In the genomic region with DNA sequence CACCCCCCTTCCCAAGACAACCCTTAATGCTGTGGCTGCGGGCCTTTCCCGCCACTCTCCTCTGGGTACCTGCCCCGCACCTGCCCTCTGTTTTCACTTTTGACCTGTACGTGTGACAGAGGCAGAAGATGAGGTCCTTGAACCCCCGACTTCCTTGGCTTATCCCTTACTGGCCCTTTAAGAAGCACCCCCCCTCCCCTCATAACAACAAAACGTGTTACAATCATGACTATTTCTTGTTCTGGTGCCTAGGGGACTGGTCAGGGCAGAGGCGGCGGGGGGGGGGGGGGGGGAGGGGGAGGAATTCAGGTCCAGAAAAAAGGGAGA, we compare ENCODE assay signal across 8 mouse cellular contexts. TPM values are rescaled to one million over a fixed set of nuclear protein-coding genes. Genes with fewer than 3 reads are reported as not detected.
DNase-seq lines count a peak whose midpoint lies in the region; ATAC-seq and TF ChIP-seq lines count a peak whose summit lies in the region.

No protein-coding gene starts in this region.

- no peak for DNase-seq in lung, adult 18-20 months
- DNase-seq in cerebellum, adult 8-10 months: no peak
- no peak for DNase-seq in frontal cortex, adult 2 months (ENCODE audit: extremely low spot score in 1 of 2, low spot score in 1 of 2)
- DNase-seq in adrenal gland, adult 2 months: no peak

- ATAC-seq in lung, embryonic 16.5 days (ENCODE audit: low read depth): no peak
- no peak for ATAC-seq in embryonic facial prominence, embryonic 13.5 days (ENCODE audit: insufficient number of reproducible peaks, insufficient read depth, low FRiP score, low TSS enrichment, low read depth)
- no peak for ATAC-seq in intestine, postnatal 0 days
- no peak for ATAC-seq in neural tube, embryonic 15.5 days (ENCODE audit: low FRiP score)

- TF ChIP-seq CTCF in intestine, postnatal 0 days (IDR thresholded peaks at IDR 0.05; ENCODE audit: low read depth): no peak

- peak overlapping the region; percentile 87 for H3K9ac ChIP-seq in lung, embryonic 16.5 days (ENCODE audit: low read length)
- peak overlapping the region; percentile 85 for H3K9ac ChIP-seq in embryonic facial prominence, embryonic 13.5 days
- peak overlapping the region; percentile 78; the same call in 1 of the 2 replicates for H3K9ac ChIP-seq in intestine, postnatal 0 days (ENCODE audit: low read depth, low read length)
- peak overlapping the region; percentile 73 for H3K9ac ChIP-seq in neural tube, embryonic 15.5 days (replicated peaks)

- H3K27me3 ChIP-seq in lung, embryonic 16.5 days (ENCODE audit: control insufficient read depth, insufficient read depth, low read depth, low read length): peaks cover 7% of the 10 kb centered on the region
- H3K27me3 ChIP-seq in embryonic facial prominence, embryonic 13.5 days: peaks cover 21% of the 10 kb centered on the region
- no peaks in the 10 kb centered on the region for H3K27me3 ChIP-seq in intestine, postnatal 0 days (replicated peaks; ENCODE audit: control insufficient read depth, insufficient read depth, low read length)
- peaks cover 19% of the 10 kb centered on the region for H3K27me3 ChIP-seq in neural tube, embryonic 15.5 days (replicated peaks)

- WGBS in lung, embryonic 16.5 days: under 1% methylated on average over 6 of the region's 8 CpGs
- 0% methylated on average over 6 of the region's 8 CpGs for WGBS in embryonic facial prominence, embryonic 13.5 days
- WGBS in intestine, postnatal 0 days: 5% methylated on average over 6 of the region's 8 CpGs
- 0% methylated on average over 7 of the region's 8 CpGs for WGBS in neural tube, embryonic 15.5 days

- peak overlapping the region; percentile 98 for H3K27ac ChIP-seq in lung, embryonic 16.5 days (ENCODE audit: low read length)
- H3K27ac ChIP-seq in embryonic facial prominence, embryonic 13.5 days: peak overlapping the region; percentile 88
- no peak overlapping the region for H3K27ac ChIP-seq in intestine, postnatal 0 days (ENCODE audit: low read depth, low read length)
- H3K27ac ChIP-seq in neural tube, embryonic 15.5 days (replicated peaks): peak overlapping the region; percentile 82; the same call in 1 of the 2 replicates

- H3K36me3 ChIP-seq in lung, embryonic 16.5 days (ENCODE audit: control insufficient read depth, insufficient read depth, low read length): peaks cover 26% of the 10 kb centered on the region
- peaks cover 40% of the 10 kb centered on the region for H3K36me3 ChIP-seq in embryonic facial prominence, embryonic 13.5 days
- peaks cover 29% of the 10 kb centered on the region for H3K36me3 ChIP-seq in intestine, postnatal 0 days (ENCODE audit: control insufficient read depth, insufficient read depth)
- H3K36me3 ChIP-seq in neural tube, embryonic 15.5 days: peaks cover 25% of the 10 kb centered on the region

- H3K4me2 ChIP-seq in lung, embryonic 16.5 days (ENCODE audit: low read depth, low read length): peak overlapping the region; percentile 74
- peak overlapping the region; percentile 78 for H3K4me2 ChIP-seq in embryonic facial prominence, embryonic 13.5 days
- H3K4me2 ChIP-seq in intestine, postnatal 0 days (replicated peaks; ENCODE audit: low read depth): peak overlapping the region; percentile 96
- peak overlapping the region; percentile 88 for H3K4me2 ChIP-seq in neural tube, embryonic 15.5 days

- H3K4me3 ChIP-seq in lung, embryonic 16.5 days (ENCODE audit: low read length): peak overlapping the region; percentile 87
- peak overlapping the region; percentile 85 for H3K4me3 ChIP-seq in embryonic facial prominence, embryonic 13.5 days
- peak overlapping the region; percentile 92 for H3K4me3 ChIP-seq in intestine, postnatal 0 days (ENCODE audit: low read depth, low read length)
- peak overlapping the region; percentile 82 for H3K4me3 ChIP-seq in neural tube, embryonic 15.5 days (replicated peaks)

- H3K4me1 ChIP-seq in lung, embryonic 16.5 days (replicated peaks; ENCODE audit: control insufficient read depth, insufficient read depth, low read length): peaks cover 40% of the 10 kb centered on the region
- peaks cover 52% of the 10 kb centered on the region for H3K4me1 ChIP-seq in embryonic facial prominence, embryonic 13.5 days
- peaks cover 4% of the 10 kb centered on the region for H3K4me1 ChIP-seq in intestine, postnatal 0 days (replicated peaks; ENCODE audit: control insufficient read depth, insufficient read depth, low read length)
- peaks cover 52% of the 10 kb centered on the region for H3K4me1 ChIP-seq in neural tube, embryonic 15.5 days

- H3K9me3 ChIP-seq in lung, embryonic 16.5 days (ENCODE audit: control insufficient read depth, low read length): no peaks in the 10 kb centered on the region
- H3K9me3 ChIP-seq in embryonic facial prominence, embryonic 13.5 days: no peaks in the 10 kb centered on the region
- H3K9me3 ChIP-seq in intestine, postnatal 0 days (ENCODE audit: control insufficient read depth): no peaks in the 10 kb centered on the region
- H3K9me3 ChIP-seq in neural tube, embryonic 15.5 days (replicated peaks): no peaks in the 10 kb centered on the region

RNA-seq across cellular contexts. Expression of a gene that starts 1.1 kb away (rescaled TPM):
- 3.4 and 4.0 TPM in 2 replicates for polyA plus RNA-seq in lung, embryonic 16.5 days (2015; fragmentation: Nextera tagmentation; extraction: Ambion mirVana)
- polyA plus RNA-seq in embryonic facial prominence, embryonic 13.5 days (2015; fragmentation: Nextera tagmentation; extraction: Ambion mirVana): 3.1 and 3.3 TPM in 2 replicates
- polyA plus RNA-seq in intestine, postnatal 0 days (2015; fragmentation: Nextera tagmentation; extraction: Ambion mirVana): 1.4 and 1.6 TPM in 2 replicates
- polyA plus RNA-seq in neural tube, embryonic 15.5 days (2015; fragmentation: Nextera tagmentation; extraction: Ambion mirVana): 2.3 and 3.1 TPM in 2 replicates
- polyA plus RNA-seq in frontal cortex, adult 2 months (2012; rRNA removed): 74.9 and 84.0 TPM in 2 replicates
- total RNA-seq in adrenal gland, adult 2 months (2021): 10 to 100 TPM; 30.6 to 51.2 TPM
- 73.0 and 85.8 TPM in 2 replicates for polyA plus RNA-seq in adrenal gland, adult 2 months (2012; rRNA removed)

RNA-seq across cellular contexts. Expression of a gene that starts 21.3 kb away (rescaled TPM):
- 57.5 and 66.6 TPM in 2 replicates for polyA plus RNA-seq in lung, embryonic 16.5 days (2015; fragmentation: Nextera tagmentation; extraction: Ambion mirVana)
- 12.5 and 13.4 TPM in 2 replicates for polyA plus RNA-seq in embryonic facial prominence, embryonic 13.5 days (2015; fragmentation: Nextera tagmentation; extraction: Ambion mirVana)
- polyA plus RNA-seq in intestine, postnatal 0 days (2015; fragmentation: Nextera tagmentation; extraction: Ambion mirVana): 122 and 123 TPM in 2 replicates
- 46.9 and 50.1 TPM in 2 replicates for polyA plus RNA-seq in neural tube, embryonic 15.5 days (2015; fragmentation: Nextera tagmentation; extraction: Ambion mirVana)
- polyA plus RNA-seq in frontal cortex, adult 2 months (2012; rRNA removed): 51.9 and 54.8 TPM in 2 replicates
- 100 to 1,000 TPM; 183 to 265 TPM for total RNA-seq in adrenal gland, adult 2 months (2021)
- polyA plus RNA-seq in adrenal gland, adult 2 months (2012; rRNA removed): 61.6 and 66.4 TPM in 2 replicates

RNA-seq across cellular contexts. Expression of a gene that starts 34.8 kb away (rescaled TPM):
- polyA plus RNA-seq in lung, embryonic 16.5 days (2015; fragmentation: Nextera tagmentation; extraction: Ambion mirVana): 1.1 and 2.1 TPM in 2 replicates
- 4.3 and 7.2 TPM in 2 replicates for polyA plus RNA-seq in embryonic facial prominence, embryonic 13.5 days (2015; fragmentation: Nextera tagmentation; extraction: Ambion mirVana)
- polyA plus RNA-seq in intestine, postnatal 0 days (2015; fragmentation: Nextera tagmentation; extraction: Ambion mirVana): 1.1 and 1.3 TPM in 2 replicates
- 2.1 TPM in 2 replicates for polyA plus RNA-seq in neural tube, embryonic 15.5 days (2015; fragmentation: Nextera tagmentation; extraction: Ambion mirVana)
- polyA plus RNA-seq in frontal cortex, adult 2 months (2012; rRNA removed): 49.4 and 65.0 TPM in 2 replicates
- 1 to 10 TPM; 2.0 to 6.8 TPM for total RNA-seq in adrenal gland, adult 2 months (2021)
- polyA plus RNA-seq in adrenal gland, adult 2 months (2012; rRNA removed): 10.6 and 16.2 TPM in 2 replicates

RNA-seq across cellular contexts. Expression of a gene that starts 36.0 kb away (rescaled TPM):
- 16.2 and 16.5 TPM in 2 replicates for polyA plus RNA-seq in lung, embryonic 16.5 days (2015; fragmentation: Nextera tagmentation; extraction: Ambion mirVana)
- polyA plus RNA-seq in embryonic facial prominence, embryonic 13.5 days (2015; fragmentation: Nextera tagmentation; extraction: Ambion mirVana): 17.2 and 20.9 TPM in 2 replicates
- 7.9 and 8.9 TPM in 2 replicates for polyA plus RNA-seq in intestine, postnatal 0 days (2015; fragmentation: Nextera tagmentation; extraction: Ambion mirVana)
- 17.6 and 17.7 TPM in 2 replicates for polyA plus RNA-seq in neural tube, embryonic 15.5 days (2015; fragmentation: Nextera tagmentation; extraction: Ambion mirVana)
- polyA plus RNA-seq in frontal cortex, adult 2 months (2012; rRNA removed): 74.6 and 83.8 TPM in 2 replicates
- total RNA-seq in adrenal gland, adult 2 months (2021): 10 to 100 TPM; 19.8 to 26.1 TPM
- polyA plus RNA-seq in adrenal gland, adult 2 months (2012; rRNA removed): 89.5 and 107 TPM in 2 replicates

RNA-seq across cellular contexts. Expression of a gene that starts 38.9 kb away (rescaled TPM):
- polyA plus RNA-seq in lung, embryonic 16.5 days (2015; fragmentation: Nextera tagmentation; extraction: Ambion mirVana): 430 and 457 TPM in 2 replicates
- 443 and 487 TPM in 2 replicates for polyA plus RNA-seq in embryonic facial prominence, embryonic 13.5 days (2015; fragmentation: Nextera tagmentation; extraction: Ambion mirVana)
- polyA plus RNA-seq in intestine, postnatal 0 days (2015; fragmentation: Nextera tagmentation; extraction: Ambion mirVana): 391 and 439 TPM in 2 replicates
- 458 and 459 TPM in 2 replicates for polyA plus RNA-seq in neural tube, embryonic 15.5 days (2015; fragmentation: Nextera tagmentation; extraction: Ambion mirVana)
- 241 and 243 TPM in 2 replicates for polyA plus RNA-seq in frontal cortex, adult 2 months (2012; rRNA removed)
- 100 to 1,000 TPM; 224 to 239 TPM for total RNA-seq in adrenal gland, adult 2 months (2021)
- polyA plus RNA-seq in adrenal gland, adult 2 months (2012; rRNA removed): 247 and 261 TPM in 2 replicates

Comparison
In these comparisons a context has a peak if more than half of its experiments do, and no peak if none do; other contexts are left out.
1. RNA of a gene that starts 1.1 kb away (polyA plus RNA-seq): 74.9 to 84.0 TPM in frontal cortex, adult 2 months and 73.0 to 85.8 TPM in adrenal gland, adult 2 months; 3.4 to 4.0 TPM in lung, embryonic 16.5 days, 3.1 to 3.3 TPM in embryonic facial prominence, embryonic 13.5 days, 2.3 to 3.1 TPM in neural tube, embryonic 15.5 days and 1.4 to 1.6 TPM in intestine, postnatal 0 days; every median in the first group is over 10 times any median in the second.
2. Peak in every context shown above with its lines, with median percentiles within 50 percentile points of each other: H3K4me2 ChIP-seq, H3K4me3 ChIP-seq and H3K9ac ChIP-seq.